Mouse (Mus musculus) left cerebral cortex, postnatal 10 days (tissue): ENCODE measurements around the gene Prss16. TPM values are rescaled to one million over a fixed set of nuclear protein-coding genes. Genes with fewer than 3 reads are reported as not detected.
A peak's percentile ranks its signal among the peaks of the same experiment; 100 is the strongest.

Experiments used
- DNase-seq, 2 experiments: peaks; one replicate each; pipeline ENCODE4 v3.0.0; 2021 to 2022; ENCODE audit warnings: low spot score in 2 of 2, mixed read lengths in 1 of 2; ENCODE audit errors: extremely low spot score in 1 of 2
- intact Hi-C: fragments of 180-260 bp; cut with DNase I; formaldehyde crosslinking; loops from one replicate; pipeline ENCODE4 v1.15.1; 2025
- microRNA-seq: library from miRNA; unstranded; fragments of <30 nt; microRNA quantifications from one replicate; pipeline ENCODE4 v1.2.0, GENCODE M21; 2022
- total RNA-seq, 2 experiments: library from RNA; stranded (reverse); gene quantifications; 2 replicates each; pipeline ENCODE4 v1.2.3; 2021

Prss16 gene
- total RNA-seq, 2 experiments from 2014 or later, result 0.55 TPM; not detected in 1

- DNase-seq, result no peak
- intact Hi-C loops, result no loop called here
Observed at GRCm38 (mm10) chr13:21993957-21994738, 15.4 kb downstream of the Prss16 start.

DNA sequence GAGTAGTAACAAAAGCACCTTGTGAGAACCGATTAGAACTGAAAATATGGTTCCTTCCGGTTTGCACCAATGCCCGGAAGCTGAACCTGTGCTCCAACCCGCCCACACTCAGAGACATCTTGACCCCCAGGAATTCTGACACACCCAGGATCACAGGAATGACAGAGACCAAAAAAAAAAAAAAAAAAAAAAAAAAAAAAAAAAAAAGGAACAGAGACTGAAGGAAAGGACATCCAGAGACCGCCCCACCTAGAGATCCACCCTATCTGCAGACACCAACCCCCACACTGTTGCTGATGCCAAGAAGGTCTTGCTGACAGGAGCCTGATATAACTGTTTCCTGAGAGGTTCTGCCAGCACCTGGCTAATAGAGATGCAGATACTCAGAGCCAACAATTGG lies 17.0 kb downstream of the Prss16 start:
- intact Hi-C loops, result no loop called here
- no peak for DNase-seq

DNA sequence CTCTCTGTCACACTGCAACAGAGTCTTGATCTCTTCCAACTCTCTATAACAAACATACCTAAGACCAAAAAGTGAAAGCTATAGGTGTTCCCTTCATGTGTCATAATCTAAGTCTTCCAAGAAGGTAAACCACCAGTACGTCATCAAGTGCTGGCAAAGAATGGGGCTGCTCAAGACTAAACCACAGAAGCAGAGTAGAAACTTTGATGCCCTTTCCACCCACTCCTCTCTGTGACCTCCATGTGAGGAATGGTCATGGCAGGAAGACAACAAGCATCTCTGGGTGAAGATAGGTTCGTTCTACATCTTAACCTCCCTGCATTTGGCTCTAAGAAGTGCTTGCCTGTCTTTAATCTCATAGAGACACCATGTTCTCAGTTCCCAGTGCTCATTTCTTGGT lies 25.1 kb downstream of the Prss16 start:
- intact Hi-C loops, result no loop called here
- DNase-seq, result no peak

DNA sequence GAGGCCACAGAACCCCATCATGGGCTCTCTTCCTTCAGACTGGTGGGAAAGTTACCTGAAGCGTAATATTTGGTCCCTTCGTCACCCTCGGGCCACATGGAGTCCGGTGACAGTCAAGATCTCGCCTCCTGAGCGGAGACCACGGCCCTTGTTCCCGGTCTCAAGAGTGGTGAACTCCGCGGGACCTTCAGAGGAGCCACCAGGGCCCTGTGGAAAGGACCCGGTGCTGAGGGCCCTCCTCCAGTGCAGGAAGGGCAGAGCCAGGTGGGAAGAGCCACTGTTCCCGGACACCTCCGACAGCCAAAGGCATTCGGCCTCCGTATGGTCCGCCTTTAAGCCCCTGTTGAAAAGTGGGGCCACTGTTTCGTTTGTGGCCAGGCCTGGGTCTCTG lies 27.7 kb downstream of the Prss16 start:
- intact Hi-C loops, result no loop called here
- no peak for DNase-seq

DNA sequence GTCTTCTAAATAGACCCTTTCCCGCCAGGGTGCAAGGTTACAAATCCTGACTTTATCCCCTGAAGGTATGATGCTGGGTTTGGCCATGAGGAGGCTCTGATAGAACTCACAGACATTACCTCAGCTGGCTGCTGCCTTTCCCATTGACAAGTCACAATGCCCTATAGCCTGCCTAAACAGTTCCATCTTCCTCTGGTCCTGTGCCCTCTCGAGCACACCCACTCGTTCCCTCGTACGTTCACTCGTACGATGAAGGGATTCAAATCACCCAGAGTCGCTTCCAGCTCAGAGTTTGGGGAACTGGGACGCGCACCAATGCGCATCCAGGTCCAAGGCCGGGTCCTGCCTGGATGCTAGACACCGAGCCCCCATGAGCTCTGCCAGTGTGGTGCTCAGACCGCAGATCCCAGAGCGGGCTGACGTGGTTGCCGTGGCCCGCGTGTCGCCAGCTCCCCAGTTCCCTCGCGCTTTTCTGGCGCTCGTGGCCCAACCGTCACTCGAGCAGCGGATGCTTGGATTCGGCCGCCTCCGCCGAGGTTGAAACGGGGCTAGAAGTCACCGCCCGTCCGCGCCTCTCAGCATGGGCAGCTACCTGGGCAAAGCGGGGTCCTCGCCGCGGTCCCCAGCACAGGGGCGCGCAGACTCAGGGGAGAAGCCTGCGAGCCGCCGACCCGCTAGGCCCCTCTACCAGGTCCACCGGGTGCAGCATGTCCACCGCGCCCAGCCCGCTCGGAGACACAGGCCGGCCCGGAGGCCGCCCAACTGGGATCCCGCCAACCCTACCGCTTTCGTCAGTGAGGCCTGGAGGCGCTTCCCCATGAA lies 28.4 kb downstream of the Prss16 start, which contains the start of gene Pom121l2:
Gene Pom121l2, plus strand, starts transcription at position 214 of the 822 bp plus-strand sequence.
- DNase-seq, result peak in 1 of 2 experiments; percentile 46
- intact Hi-C loops, result no loop called here

GRCm38 (mm10) chr13:21974726-21975473 lies 34.6 kb downstream of the Prss16 start:
- peak; percentile 41 to 50 for DNase-seq
- intact Hi-C loops, result loop anchor here (1.0 kb wide), 1 partner anchor 53 kb away; no protein-coding TSS in a partner anchor

DNA sequence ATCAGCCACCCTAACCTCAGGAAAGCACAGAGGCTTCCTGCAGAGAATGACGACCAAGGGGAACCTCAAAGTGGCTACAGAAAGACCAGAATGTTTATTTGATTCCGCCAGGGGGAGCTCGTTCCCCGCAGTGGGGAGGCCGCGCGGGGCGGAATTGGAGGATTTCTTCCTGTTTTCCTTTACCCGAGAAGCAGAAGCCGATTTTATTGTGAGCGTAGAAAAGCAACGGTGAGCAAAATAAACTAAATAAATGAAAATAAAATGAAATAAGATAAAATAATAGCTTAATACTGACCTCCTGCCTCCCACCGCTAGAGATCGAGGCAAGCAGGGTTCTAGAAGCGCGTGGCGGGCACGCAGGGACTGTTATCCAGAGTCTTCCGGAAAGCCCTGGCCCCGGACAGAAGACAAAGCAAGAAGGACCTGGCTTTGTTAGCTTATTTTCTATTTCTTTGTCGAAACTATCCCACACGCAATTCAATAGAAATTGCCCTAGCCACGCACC lies 35.3 kb downstream of the Prss16 start:
- intact Hi-C loops, result loop anchor here (1.0 kb wide), 1 partner anchor 54 kb away; no protein-coding TSS in a partner anchor
- DNase-seq, result peak; percentile 86 to 90

GRCm38 (mm10) chr13:21971641-21972040 lies 37.9 kb downstream of the Prss16 start:
- intact Hi-C loops, result no loop called here
- no peak for DNase-seq

- intact Hi-C loops, result no loop called here
- DNase-seq, result no peak
Observed at GRCm38 (mm10) chr13:21969816-21970215, 39.7 kb downstream of the Prss16 start.

DNA sequence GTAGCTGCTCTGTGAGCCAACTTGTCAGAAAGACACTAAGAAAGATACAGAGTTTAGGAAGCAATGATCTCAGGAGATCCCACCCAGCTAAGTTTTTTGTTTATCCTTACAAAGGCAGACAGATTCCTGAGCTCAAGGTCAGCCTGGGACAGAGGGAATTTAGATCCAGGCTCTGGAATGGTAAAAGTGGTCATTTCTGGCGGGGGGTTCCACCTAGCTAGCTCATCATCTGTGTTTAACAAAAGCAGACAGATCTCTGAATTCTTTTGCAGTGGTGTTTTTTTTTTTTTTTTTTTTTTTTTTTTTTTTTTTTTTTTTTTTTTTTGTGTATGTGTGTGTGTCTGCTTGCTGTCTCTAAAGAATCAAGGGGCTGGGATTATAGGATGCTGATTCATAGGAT lies 40.3 kb downstream of the Prss16 start:
- intact Hi-C loops, result no loop called here
- DNase-seq, result no peak

Small RNA genes lying within 50 kb of the gene (microRNA-seq; reads per million reads assigned to microRNA genes)
- not detected for gene Gm44390
- gene Gm44486, result not detected

Other genes starting within 250 kb of the Prss16 start
- gene Hist1h1b, start 229.1 kb downstream of the Prss16 start, total RNA-seq, result 10 to 100 TPM; 19.5 to 20.4 TPM
- 10 to 100 TPM; 53.5 to 57.3 TPM for gene Hist1h3i, start 226.4 kb downstream of the Prss16 start, total RNA-seq
- gene Hist1h2an, start 222.5 kb downstream of the Prss16 start, total RNA-seq, result 1 to 10 TPM; 5.2 to 6.1 TPM
- gene Hist1h2bp, start 222.3 kb downstream of the Prss16 start, total RNA-seq, result 10 to 100 TPM; 16.5 to 17.0 TPM
- gene Hist1h2bq, start 199.5 kb downstream of the Prss16 start, total RNA-seq, result 10 to 100 TPM; 48.3 to 50.2 TPM
- not detected for gene Hist1h2ao, start 199.3 kb downstream of the Prss16 start, total RNA-seq
- gene Hist1h4m, start 198.0 kb downstream of the Prss16 start, total RNA-seq, result 100 to 1,000 TPM; 180 to 194 TPM
- gene Hist1h4n, start 177.5 kb downstream of the Prss16 start, total RNA-seq, result 10 to 100 TPM; 21.2 to 27.5 TPM
- gene Hist1h2ap, start 176.2 kb downstream of the Prss16 start, total RNA-seq, result 10 to 100 TPM; 66.4 to 75.9 TPM
- 10 to 100 TPM; 47.5 to 49.6 TPM for gene Hist1h2br, start 176.0 kb downstream of the Prss16 start, total RNA-seq
- 1 to 10 TPM; 3.9 to 5.1 TPM for gene Zfp184, start 64.6 kb downstream of the Prss16 start, total RNA-seq
- not detected for gene Pom121l2, start 28.5 kb downstream of the Prss16 start, total RNA-seq
- 10 to 100 TPM; 37.9 to 54.9 TPM for gene Hist1h2ah, start 25.8 kb upstream of the Prss16 start, total RNA-seq
- gene Hist1h2bk, start 26.1 kb upstream of the Prss16 start, total RNA-seq, result 10 to 100 TPM; 38.0 to 50.2 TPM
- gene Hist1h4i, start 31.6 kb upstream of the Prss16 start, total RNA-seq, result 10 to 100 TPM; 45.9 to 47.6 TPM
- 10 to 100 TPM; 26.2 to 28.0 TPM for gene Hist1h2ag, start 33.2 kb upstream of the Prss16 start, total RNA-seq
- gene Hist1h2bj, start 33.5 kb upstream of the Prss16 start, total RNA-seq, result 10 to 100 TPM; 21.4 to 25.6 TPM
- not detected for gene Vmn1r188, start 74.7 kb upstream of the Prss16 start, total RNA-seq
- not detected for gene Vmn1r189, start 96.1 kb upstream of the Prss16 start, total RNA-seq
- gene Vmn1r191, start 174.2 kb upstream of the Prss16 start, total RNA-seq, result not detected
- gene Vmn1r192, start 181.4 kb upstream of the Prss16 start, total RNA-seq, result not detected
- gene Vmn1r193, start 213.4 kb upstream of the Prss16 start, total RNA-seq, result not detected
- gene Vmn1r194, start 234.5 kb upstream of the Prss16 start, total RNA-seq, result not detected